Mouse (Mus musculus) CD4-positive, CD25-positive, alpha-beta regulatory T cell, adult 4 months (primary cell): ENCODE results near the gene Ak9. TPM values are rescaled to one million over a fixed set of nuclear protein-coding genes. Genes with fewer than 3 reads are reported as not detected.

Experiments
- ATAC-seq: one replicate; pipeline ENCODE4 v1.8.0; 2017
- polyA plus RNA-seq, 2 experiments: library from polyadenylated mRNA; unstranded; fragments of 100-300 nt; shearing (Covaris generic); gene quantifications; one replicate each; pipeline ENCODE4 v1.2.1; 2017

The Ak9 gene
- not detected for polyA plus RNA-seq

DNA sequence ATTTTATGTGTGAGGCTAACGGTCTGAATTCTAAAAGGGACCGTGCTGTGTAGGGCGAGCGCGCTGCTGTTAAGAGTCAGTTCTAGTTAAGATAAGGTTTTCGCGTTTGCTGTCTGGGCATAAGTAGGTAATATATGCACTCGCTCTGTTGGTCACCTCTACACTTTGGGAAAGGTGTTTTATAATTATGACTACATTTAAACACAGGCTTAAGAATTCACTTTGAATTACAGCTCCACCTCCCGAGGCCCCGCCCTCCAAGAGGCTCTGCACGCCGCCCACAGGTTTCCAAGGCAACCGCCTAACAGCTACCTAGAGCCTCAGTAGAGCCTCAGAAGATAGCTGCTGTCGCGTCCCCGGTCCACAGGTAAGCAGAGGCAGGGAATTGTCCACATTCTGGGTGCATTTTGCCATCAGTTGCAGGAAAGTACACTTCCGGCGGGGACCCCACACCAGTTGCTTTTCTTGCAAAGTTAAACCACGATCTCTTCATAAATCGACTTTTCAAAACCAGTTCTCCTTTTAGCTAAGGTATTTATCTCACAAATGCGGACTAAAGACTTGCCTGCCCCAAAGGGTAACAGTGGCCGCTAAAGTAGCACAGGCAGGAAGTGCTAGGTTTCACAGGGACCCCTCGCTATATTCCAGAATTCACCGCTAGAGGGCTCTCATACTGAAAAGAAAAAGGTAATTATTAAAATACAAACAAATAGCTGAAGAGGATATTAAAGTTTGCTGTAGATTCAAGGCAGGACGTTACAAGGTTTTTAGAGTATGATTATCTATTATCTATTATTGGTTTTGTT, at the start of gene Ak9:
TSS of gene Ak9 (plus strand) at position 342 of the 806 bp plus-strand sequence.
- peak; percentile 83 for ATAC-seq

DNA sequence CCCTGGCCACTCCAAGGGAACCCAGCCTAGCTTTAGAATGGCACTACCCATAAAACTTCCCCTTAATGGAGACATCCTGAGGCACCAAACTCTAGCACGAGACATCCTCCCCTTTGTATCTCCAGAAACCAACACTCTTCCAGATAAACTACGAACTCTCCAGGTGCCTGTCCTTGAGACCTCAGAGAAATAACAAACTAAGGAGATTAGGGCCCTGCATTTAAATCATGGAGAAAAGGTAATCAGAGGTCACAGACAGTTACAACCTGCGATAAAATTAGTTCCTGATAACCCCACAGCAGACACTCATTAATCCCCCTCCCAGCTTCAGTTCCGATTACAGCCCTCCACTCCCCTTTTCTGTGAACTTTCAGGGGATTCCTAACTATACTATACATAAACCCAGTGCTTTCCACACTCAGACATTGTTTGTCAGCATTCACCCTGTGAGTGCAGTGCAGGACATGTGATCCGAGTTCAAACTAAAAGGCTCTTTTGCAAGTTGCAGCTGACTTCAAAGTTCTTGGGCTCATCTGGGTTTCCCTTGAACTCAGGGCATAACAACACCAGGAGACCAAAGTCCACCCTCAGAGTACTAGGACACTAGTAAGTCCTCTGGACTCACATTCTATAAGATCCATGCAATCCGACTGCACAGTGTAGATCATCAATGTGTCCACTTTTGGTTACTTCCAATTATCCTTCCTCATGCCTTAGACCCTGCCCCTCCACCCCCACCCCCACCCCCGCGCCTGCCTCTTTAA, 43.4 kb upstream of the Ak9 start:
- no peak for ATAC-seq

- ATAC-seq = no peak
These were observed 42.6 kb upstream of the Ak9 start for GRCm38 (mm10) chr10:41261218-41261617.

DNA sequence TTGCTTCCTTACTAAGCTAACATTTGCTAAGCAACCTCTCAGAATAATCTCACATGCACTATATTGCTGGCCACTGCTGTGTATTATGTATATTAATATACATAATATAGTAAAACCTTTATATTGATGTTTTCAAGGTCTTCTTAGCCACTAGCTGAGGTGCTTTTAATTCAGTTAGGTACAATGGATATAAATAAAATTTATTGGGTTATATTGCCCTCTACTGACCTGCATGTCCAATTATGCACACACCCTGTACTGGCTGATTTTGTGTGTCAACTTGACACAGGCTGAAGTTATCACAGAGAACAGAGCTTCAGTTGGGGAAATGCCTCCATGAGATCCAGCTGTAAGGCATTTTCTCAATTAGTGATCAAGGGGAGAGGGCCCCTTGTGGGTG, 41.9 kb upstream of the Ak9 start:
- no peak for ATAC-seq

DNA sequence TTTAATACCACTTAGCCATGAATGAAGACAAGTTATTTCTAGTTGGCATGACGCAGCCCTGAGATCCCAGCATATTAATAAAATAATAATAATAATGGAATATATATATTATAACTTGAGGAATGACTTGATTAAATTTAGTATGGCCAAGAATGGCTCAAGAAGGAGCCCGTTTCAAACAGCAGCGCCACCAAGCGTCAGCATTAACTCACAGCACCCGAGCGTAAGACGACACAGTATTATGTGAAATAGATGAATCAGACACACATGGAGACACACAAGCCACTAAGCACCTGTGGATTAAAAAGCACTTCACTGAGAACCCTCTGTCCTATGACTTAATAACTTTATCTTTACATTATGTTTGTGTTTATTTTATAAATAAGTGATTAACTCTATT, 31.9 kb upstream of the Ak9 start:
- no peak for ATAC-seq

DNA sequence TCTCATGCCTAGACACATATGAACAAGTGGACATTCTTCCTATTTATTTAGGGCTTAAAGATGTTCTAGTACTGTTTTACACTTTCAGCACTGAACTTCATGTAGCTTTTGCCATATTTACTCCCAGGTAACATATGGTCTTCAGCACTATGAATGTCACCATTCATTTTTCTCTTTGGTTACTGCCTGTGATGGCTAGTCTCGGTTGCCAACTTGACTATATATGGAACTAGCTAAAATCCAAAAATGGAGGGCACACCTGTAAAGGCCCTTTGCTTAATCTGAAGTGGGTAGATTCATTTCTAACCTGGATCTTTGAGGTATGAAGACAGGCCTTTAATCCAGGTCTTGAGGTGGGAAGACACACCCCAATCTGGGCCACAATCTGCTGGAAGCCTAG, 28.9 kb upstream of the Ak9 start:
- no peak for ATAC-seq

- no peak for ATAC-seq
These were observed 25.0 kb upstream of the Ak9 start for GRCm38 (mm10) chr10:41278808-41279207.

DNA sequence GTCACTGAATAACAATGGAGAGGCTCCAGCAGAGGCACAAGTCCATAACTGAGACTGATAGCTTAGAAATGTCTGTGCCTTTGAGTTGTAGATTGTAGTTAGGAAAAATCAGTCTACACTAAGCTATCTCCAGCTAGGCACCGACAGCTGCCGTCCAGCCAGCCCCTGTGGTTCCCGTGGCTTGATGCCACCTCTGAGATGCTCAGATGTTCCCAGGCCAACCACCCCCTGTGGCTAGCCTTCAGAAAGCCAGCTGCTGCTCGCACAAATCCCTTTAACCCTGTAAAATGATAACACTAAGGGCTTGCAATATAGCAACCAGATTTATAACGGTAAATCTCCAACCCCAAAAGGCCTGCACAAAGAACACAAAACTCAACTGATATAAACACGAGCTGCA, 23.6 kb upstream of the Ak9 start:
- no peak for ATAC-seq

DNA sequence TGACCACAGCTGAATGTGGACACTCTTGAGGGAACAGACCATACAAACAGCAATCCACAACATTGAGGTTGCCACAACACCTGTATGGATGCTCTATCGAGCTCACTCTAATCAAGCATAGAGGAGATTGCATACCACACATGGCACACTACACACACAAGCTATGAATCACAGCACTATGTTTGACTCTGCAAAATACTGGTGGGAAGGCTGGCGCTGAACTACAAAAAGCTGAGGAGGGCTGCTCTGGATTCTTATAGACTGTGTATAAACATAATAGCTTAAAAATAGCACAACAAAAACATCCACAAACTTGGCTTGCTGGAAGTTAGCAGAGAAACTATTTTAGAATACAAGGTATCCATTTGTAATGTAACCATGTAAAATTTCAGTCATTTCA, 23.0 kb upstream of the Ak9 start:
- ATAC-seq = no peak

DNA sequence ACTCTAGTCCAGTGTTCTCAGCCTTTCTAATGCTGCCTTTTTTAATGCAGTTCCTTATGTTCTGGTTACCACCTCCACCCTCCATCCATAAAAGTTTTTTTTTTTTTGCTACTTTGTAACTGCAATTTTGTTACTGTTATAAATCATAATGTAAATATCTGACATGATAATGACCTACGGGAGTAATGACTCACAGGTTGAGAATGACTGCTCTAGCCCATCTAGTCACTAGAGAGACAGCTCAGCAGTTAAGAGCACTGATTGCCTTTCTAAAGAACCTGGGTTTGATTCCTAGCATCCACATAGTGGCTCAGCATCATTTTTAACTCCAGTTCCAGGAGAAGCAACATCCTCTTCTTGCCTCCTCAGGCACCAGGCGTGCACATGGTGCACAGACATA, 21.7 kb upstream of the Ak9 start:
- ATAC-seq = no peak

- no peak for ATAC-seq
These were observed 16.2 kb upstream of the Ak9 start for GRCm38 (mm10) chr10:41287618-41288017.

DNA sequence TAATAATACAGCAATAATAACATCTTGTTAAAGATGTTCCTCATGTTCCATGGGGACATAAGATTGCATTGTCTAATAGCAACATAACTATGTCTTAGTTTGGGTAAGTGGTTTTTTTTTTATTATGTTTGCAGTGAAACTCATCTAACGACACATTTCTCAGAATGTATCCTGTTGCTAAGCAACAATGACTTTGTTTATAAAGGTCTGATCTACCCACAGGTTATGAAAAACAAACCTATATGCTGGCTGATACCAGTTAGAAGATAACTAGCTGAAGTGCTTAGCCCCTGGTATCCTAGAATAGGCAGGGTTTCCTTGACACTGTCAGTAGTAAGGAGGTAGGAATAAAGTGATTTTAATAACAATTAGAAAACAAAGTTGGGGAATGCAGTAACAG, 15.7 kb upstream of the Ak9 start:
- peak; percentile 76 for ATAC-seq

DNA sequence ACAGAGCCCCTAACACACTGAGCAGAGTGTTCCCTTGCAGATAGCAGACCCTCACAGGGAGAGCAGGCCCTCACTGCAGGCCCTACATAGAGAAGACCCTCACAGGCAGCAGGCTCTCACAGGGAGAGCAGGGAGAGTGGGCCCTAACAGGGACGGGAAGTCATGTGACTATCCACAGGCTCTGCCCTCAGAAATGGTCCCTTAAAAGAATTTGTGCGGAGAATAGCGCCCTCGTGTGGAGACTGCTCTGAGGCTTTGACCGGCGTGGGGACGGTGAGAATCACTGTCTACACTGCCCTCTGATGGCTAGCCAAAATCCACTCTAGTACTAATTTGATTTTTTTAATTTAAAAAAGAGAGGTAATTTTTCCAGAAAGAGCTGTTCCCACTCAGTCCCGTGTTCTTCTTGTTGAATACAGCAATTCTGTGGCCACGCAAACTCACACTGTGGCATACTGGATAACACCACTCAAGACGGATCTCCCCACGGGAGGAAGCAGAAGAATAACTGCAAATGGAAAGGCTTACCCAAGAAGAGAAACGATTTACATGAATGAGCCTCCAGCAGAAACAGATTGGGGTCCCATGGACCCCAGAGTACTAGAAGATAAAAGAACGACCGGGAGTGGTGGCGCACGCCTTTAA, 14.9 kb upstream of the Ak9 start:
- peak; percentile 89 for ATAC-seq

DNA sequence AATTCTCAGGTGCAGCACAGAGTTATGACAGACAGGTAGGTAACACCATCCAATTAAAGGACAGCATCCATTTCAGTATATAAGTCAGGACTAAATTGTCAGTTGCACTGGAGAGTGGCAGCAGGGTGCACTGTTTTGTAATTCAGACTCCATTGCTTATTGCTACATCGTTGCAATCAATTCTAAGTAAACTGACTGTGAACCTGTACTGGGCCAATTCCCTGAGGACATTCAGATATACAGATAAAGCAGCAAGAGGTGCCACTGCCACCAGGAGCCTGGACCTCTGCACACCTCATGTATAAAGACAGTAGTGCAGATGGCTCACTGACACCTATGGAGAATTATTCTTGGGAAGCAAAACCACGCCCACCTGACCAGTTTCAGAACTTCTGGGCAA, 12.8 kb upstream of the Ak9 start:
- no peak for ATAC-seq

GRCm38 (mm10) chr10:41293019-41293418, 10.8 kb upstream of the Ak9 start:
- ATAC-seq = no peak

GRCm38 (mm10) chr10:41294734-41295133, 9.0 kb upstream of the Ak9 start:
- ATAC-seq = no peak

DNA sequence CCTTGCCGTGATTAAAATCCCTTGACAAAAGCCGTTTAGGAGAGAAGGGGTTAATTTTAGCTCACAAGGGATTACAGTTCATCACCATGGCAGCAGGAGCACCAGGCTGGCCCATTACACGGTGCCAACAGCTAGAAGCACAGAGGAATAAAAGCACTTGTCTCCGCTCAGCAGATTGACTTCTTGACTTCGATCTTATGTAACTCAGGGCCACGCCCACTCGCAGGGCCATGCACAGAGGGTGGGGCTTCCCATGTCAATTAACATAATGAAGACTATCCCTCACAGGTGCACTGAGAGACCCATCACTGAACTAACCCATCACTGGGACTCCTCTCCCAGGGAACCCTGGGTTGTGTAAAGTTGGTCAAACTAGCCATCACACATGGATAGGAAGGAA, 8.6 kb upstream of the Ak9 start:
- ATAC-seq = no peak

DNA sequence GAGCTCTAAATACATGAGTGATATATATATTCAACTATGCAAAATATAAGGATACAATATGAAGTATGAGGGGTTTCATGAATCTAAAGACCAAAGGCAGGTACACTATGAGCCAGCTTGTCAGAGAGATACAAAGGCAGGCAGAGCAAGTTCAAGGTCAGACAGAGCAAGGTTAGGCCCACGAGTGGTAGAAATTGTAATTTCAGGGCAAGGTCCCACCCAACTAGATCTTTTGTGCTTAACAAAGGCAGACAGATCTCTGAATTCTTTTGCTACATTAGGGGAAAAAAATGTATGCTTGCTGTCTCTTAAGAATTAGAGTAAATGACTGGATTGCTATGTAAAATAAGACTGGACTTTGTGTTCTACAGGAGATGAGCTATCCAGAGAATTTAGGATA, 3.6 kb upstream of the Ak9 start:
- no peak for ATAC-seq

DNA sequence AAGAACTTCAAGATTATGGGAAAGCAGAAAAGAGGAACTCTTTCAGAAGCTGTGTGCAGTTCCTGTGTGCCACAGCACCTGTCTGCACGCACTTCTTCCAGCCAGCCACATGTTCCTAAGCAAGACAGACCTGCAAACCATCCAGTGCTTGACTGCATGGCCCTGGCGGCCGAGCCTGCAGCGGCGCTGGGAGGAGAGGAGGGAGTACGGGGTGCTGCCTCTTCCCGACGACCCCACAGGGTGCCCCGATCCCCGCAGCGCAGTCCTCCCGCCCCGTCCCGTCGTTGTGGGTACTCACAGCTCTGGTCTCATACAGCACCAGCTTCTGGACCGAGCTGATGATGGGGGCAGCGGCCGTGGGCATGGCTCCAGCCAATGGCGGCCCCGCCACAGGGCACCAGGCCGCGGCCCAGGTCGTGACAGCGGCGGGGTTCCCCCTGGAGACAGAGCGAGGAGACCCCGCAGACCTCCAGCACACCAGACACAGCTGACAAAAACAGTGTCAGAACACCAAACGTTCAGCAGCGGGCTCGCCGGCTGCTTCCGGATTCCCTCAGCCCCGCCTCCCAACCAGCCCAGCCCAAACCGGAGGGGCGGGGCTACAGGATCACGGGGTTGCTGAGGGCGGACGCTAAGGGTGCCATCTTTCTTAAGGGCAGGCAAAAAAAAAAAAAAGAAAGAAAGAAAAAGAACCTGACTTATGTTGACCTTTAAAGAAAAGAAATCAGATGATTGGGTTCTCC, 920 bp upstream of the Ak9 start, which contains the start of gene Fig4:
TSS of gene Fig4 (minus strand) at position 572 of the 743 bp plus-strand sequence.
- ATAC-seq = peak; percentile 92

DNA sequence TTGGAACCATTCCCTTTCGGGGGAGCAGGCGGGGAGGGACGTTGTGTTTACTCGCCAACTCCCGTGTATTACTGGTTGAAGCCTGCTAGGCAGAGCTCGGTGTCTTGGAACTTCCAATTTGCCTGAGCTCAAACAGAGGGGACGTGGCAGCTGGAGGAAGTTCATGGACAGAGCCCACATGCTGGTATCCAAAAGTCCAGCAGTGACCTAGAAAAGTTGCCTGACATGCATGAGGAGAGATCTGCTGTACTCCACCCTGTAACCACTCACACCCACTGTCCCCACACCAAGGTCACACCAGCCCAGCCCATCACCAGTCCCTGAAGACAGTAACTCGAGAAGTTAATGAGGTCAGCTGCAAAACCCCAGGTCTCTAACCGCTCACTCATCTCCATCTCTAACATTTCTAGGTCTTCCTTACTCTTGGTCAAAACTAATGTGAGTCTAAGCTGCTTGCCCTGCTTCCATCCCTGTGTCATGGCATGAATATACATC, 1.2 kb downstream of the Ak9 start:
- no peak for ATAC-seq

- ATAC-seq = no peak
These were observed 4.4 kb downstream of the Ak9 start for GRCm38 (mm10) chr10:41308205-41308604.

GRCm38 (mm10) chr10:41315866-41316265, 12.1 kb downstream of the Ak9 start:
- ATAC-seq = no peak
